Comparison of ENCODE assay signal across 8 mouse cellular contexts in the genomic region with DNA sequence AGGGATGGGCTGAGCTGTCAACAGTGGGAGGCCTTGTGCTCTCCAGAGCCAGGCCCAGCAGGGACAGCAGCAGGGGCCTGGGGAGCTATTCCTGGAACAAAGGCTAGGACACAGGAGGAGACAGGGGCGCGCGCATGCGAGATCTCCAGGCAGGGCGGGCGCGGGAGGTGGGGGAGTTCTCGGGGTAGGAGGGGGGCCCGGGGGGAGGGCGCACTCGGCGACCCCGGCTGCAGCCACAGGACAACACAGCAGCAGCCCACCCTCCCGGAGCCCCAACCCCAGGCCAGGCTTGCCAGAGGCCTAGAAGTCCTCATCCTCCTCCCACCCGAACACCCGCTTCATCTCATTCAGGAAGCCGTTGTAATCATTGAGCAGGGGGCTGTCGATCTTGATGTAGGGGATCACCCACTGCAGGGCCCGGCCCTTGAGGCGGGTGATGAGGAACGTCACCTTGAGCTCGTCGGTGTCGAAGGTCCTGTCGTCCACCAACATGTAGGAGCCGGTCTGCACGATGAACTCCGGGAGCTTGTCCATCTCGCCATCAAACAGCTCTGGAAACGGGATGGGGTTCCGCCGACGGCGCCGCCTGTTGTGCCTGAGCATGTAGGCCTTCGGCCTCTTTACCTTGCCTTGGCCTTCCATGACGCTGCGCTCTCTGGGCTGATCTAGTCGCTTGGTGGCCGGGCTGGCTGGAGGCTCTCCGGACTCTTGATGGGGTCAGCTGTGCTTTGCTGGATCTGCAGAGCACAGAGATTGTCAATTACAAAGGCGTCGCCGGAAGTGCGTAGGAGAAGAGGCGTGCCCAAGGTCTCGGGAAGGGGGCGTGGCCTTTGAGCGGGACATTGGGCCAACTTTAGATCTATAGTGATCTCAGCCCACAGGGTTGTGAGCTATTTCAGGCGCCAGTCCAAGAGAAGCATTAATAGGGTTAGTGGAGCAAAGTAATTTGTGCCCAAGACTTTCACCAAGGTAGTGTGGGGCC. TPM values are rescaled to one million over a fixed set of nuclear protein-coding genes. Genes with fewer than 3 reads are reported as not detected.
DNase-seq lines count a peak whose midpoint lies in the region; ATAC-seq and TF ChIP-seq lines count a peak whose summit lies in the region.
"Not testable (repeated sequence)": the region's sequence is repeated elsewhere in the genome, so short reads cannot be mapped to it uniquely, and the experiment has no call there.

Rtl8a (minus strand) TSS at position 703 of the 982 bp plus-strand sequence.

- not testable (repeated sequence) for H3K27me3 ChIP-seq in lung, embryonic 14.5 days (ENCODE audit: insufficient read depth, low read length)

- H3K36me3 ChIP-seq in lung, embryonic 14.5 days (ENCODE audit: insufficient read depth): not testable (repeated sequence)

- peak; percentile 81 for DNase-seq in MN1 (ENCODE audit: low spot score)
- peak; percentile 78 for DNase-seq in cerebellum, adult 8-10 months
- peak; percentile 54 to 71 for DNase-seq in layer of hippocampus, adult 8-10 months (ENCODE audit: low spot score in 2 of 2)
- peak; percentile 94 for DNase-seq in lung, embryonic 14.5 days
- peak; percentile 69 for DNase-seq in testis, postnatal 14 days (ENCODE audit: low spot score)

- not testable (repeated sequence) for H3K9ac ChIP-seq in lung, embryonic 14.5 days

- not testable (repeated sequence) for H3K4me1 ChIP-seq in lung, embryonic 14.5 days (ENCODE audit: insufficient read depth)

- not testable (repeated sequence) for TF ChIP-seq CTCF in lung, embryonic 14.5 days (IDR thresholded peaks at IDR 0.05; ENCODE audit: low read depth)

- 13% methylated on average over 11 of the region's 50 CpGs for WGBS in lung, embryonic 14.5 days

- H3K9me3 ChIP-seq in lung, embryonic 14.5 days (ENCODE audit: low read depth, low read length): not testable (repeated sequence)

- H3K4me3 ChIP-seq in lung, embryonic 14.5 days (ENCODE audit: low read depth, low read length): peak within 1 kb of the TSS; percentile 33

- peak within 1 kb of the TSS; percentile 52 for H3K4me2 ChIP-seq in lung, embryonic 14.5 days

- peak within 1 kb of the TSS; percentile 48; the same call in 1 of the 2 replicates for H3K27ac ChIP-seq in lung, embryonic 14.5 days (ENCODE audit: low read depth)

- ATAC-seq in frontal cortex, adult (ENCODE audit: low TSS enrichment): peak; percentile 94
- peak; percentile 97 to 99 for ATAC-seq in hematopoietic stem cell, adult 5-6 weeks (replicated peaks in 1 of 2; ENCODE audit: insufficient read depth in 1 of 2, low FRiP score in 2 of 2, low TSS enrichment in 1 of 2, low read depth in 1 of 2, poor library complexity in 2 of 2, severe bottlenecking in 2 of 2)
- peak; percentile 96 for ATAC-seq in lung, embryonic 14.5 days (ENCODE audit: insufficient read depth)
- peak; percentile 89 for ATAC-seq in neutrophil, adult 5-6 weeks (ENCODE audit: extremely low read depth, insufficient number of reproducible peaks, low FRiP score, poor library complexity, severe bottlenecking)

RNA-seq across cellular contexts. Expression of gene Rtl8a, which starts in this region (rescaled TPM):
- total RNA-seq in hematopoietic stem cell, adult 5-6 weeks (2017): 5.9 and 14.4 TPM in 2 replicates
- total RNA-seq in layer of hippocampus, adult 8-10 months (2022): 100 to 1,000 TPM; 171 to 286 (median 234) TPM
- 79.7 and 79.9 TPM in 2 replicates for polyA plus RNA-seq in lung, embryonic 14.5 days (2014; fragmentation: Nextera tagmentation; extraction: Ambion mirVana)
- total RNA-seq in neutrophil, adult 5-6 weeks (2017): 1.5 TPM in 1 of 2 replicates, not detected in the other

Comparison
In these comparisons a context has a peak if more than half of its experiments do, and no peak if none do; other contexts are left out.
1. Peak in every context shown above with its lines: DNase-seq, ATAC-seq, H3K4me3 ChIP-seq and H3K27ac ChIP-seq.
2. RNA of gene Rtl8a (total RNA-seq): 171 to 286 TPM in layer of hippocampus, adult 8-10 months; 5.9 to 14.4 TPM in hematopoietic stem cell, adult 5-6 weeks and 1.5 TPM in neutrophil, adult 5-6 weeks; every median in the first group is over 10 times any median in the second.